Mouse (Mus musculus) kidney, embryonic 14.5 days (tissue): ENCODE measurements around the gene Slc7a11. TPM values are rescaled to one million over a fixed set of nuclear protein-coding genes. Genes with fewer than 3 reads are reported as not detected.

Source experiments
- ATAC-seq: fragments of 200-750 bp; cut with Nextera tagmentation; 2 replicates; pipeline ENCODE4 v1.8.0; 2017; ENCODE audit warnings: moderate number of reproducible peaks, mild to moderate bottlenecking, moderate TSS enrichment, moderate library complexity; ENCODE audit not compliant: low FRiP score, low TSS enrichment
- H3K27ac ChIP-seq: fragments of 300-500 bp; sonication (generic); 2 replicates; pipeline ENCODE4 v1.5.1; 2014; ENCODE audit warnings: low read depth, mild to moderate bottlenecking, low read length, moderate library complexity, mixed read lengths
- H3K27me3 ChIP-seq: fragments of 300-500 bp; sonication (generic); 2 replicates; pipeline ENCODE4 v1.6.1; 2014; ENCODE audit warnings: mild to moderate bottlenecking, low read length; ENCODE audit not compliant: control insufficient read depth, insufficient read depth
- H3K36me3 ChIP-seq: fragments of 300-500 bp; sonication (generic); 2 replicates; pipeline ENCODE4 v1.6.1; 2014; ENCODE audit warnings: low read length, mixed read lengths; ENCODE audit not compliant: control insufficient read depth, insufficient read depth
- H3K4me1 ChIP-seq: fragments of 300-500 bp; sonication (generic); 2 replicates; pipeline ENCODE4 v1.6.1; 2014; ENCODE audit warnings: low read length, mixed read lengths; ENCODE audit not compliant: control insufficient read depth, insufficient read depth
- H3K4me2 ChIP-seq: fragments of 300-500 bp; sonication (generic); replicated peaks from 2 replicates; pipeline ENCODE4 v1.6.1; 2014; ENCODE audit warnings: low read depth, mild to moderate bottlenecking, low read length
- H3K4me3 ChIP-seq: fragments of 300-500 bp; sonication (generic); 2 replicates; pipeline ENCODE4 v1.5.1; 2014; ENCODE audit warnings: mild to moderate bottlenecking, low read length
- H3K9ac ChIP-seq: fragments of 300-500 bp; sonication (generic); 2 replicates; pipeline ENCODE4 v1.6.1; 2014; ENCODE audit warnings: low read depth, mild to moderate bottlenecking, low read length, moderate library complexity
- H3K9me3 ChIP-seq: fragments of 300-500 bp; sonication (generic); 2 replicates; pipeline ENCODE4 v1.6.1; 2016; ENCODE audit warnings: low read length; ENCODE audit not compliant: control insufficient read depth
- WGBS: fragments of 180-500 bp; shearing (Covaris S2); extraction: QIAGEN DNeasy Blood & Tissue Kit; methylation state at CpG from one replicate; pipeline ENCODE4 v1.1.7; 2014; 5-methylcytosine and 5-hydroxymethylcytosine counted together
- polyA plus RNA-seq: library from polyadenylated mRNA; unstranded; fragments of >200 nt; fragmentation: Nextera tagmentation; extraction: Ambion mirVana; gene quantifications from 2 replicates; pipeline ENCODE4 v1.2.1, GENCODE M21; 2014

Gene Slc7a11
- polyA plus RNA-seq, 1 experiment from 2014 or later, result 0.58 TPM

DNA sequence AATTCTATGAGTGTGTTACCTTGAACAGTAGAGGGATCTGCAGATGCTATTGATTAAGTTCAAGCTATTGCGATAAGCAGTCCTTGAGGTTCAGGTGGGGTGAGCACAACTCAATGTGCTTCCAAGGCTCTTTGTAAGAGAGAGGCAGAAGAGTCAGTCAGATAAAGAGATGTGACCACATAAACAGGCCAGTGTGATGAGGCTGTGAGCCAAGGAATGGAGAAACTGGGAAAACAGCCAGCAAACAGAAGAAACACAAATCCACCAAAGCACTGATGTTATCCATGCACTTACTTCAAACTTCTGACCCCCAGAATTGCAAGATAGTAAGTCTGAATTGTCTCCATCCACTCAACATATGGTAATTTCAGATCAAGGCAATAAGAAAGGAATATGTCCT is 99.0 kb downstream of the Slc7a11 start:
- no peak for ATAC-seq
- Histone ChIP-seq H3K27me3 (no peaks in the 10 kb centered on the region), H3K36me3 (no peaks in the 10 kb centered on the region), H3K9ac (no peak overlapping the region), H3K4me2 (no peak overlapping the region), H3K27ac (no peak overlapping the region), H3K9me3 (no peaks in the 10 kb centered on the region), H3K4me1 (no peaks in the 10 kb centered on the region), H3K4me3 (no peak overlapping the region)
- WGBS, result 94% methylated on average over 1 of the region's 1 CpGs

DNA sequence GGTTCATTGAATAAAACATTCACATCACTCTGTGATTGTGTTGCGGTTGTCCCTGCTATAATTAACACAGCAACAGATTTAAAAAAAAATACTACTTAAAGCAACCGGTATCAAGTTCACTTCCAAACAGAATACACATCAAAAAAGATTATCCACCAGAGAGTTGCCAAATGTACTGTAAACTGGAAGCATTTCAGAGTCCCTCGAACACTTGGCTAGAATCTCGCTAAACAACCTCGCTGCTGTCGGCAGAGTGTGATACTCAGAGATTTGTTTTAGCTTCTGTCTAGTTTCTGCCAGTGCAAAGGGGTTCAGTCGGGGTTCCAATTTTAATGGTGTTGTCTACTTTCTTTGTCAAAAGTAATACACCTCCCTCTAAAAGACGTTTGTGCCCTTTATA is 118.9 kb downstream of the Slc7a11 start:
- no peak overlapping the region for H3K27ac ChIP-seq
- no peak overlapping the region for H3K4me2 ChIP-seq
- WGBS, result 75% methylated on average over 8 of the region's 8 CpGs
- H3K4me3 ChIP-seq, result no peak overlapping the region
- H3K36me3 ChIP-seq, result no peaks in the 10 kb centered on the region
- ATAC-seq, result no peak
- no peak overlapping the region for H3K9ac ChIP-seq
- no peaks in the 10 kb centered on the region for H3K9me3 ChIP-seq
- H3K27me3 ChIP-seq, result no peaks in the 10 kb centered on the region
- no peaks in the 10 kb centered on the region for H3K4me1 ChIP-seq

DNA sequence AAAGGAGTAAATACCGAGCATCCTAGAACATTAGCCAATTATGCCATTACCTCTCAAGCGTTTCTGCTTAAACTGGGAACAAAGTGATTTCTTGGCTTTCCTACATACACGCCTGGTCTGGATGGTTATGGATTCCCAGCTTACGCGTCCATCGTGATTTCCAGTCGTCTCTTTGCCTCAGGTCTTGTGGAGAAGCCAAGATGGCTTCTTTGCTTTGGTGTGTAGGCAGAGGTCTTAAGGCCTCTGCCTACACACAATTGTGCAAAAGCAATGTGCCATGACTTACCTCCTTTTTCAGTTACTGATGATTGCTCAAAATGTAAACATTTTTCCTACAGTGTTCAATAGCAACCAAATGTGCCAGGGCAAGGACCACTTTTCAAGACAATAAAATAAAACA is 119.5 kb downstream of the Slc7a11 start:
- no peaks in the 10 kb centered on the region for H3K9me3 ChIP-seq
- no peaks in the 10 kb centered on the region for H3K27me3 ChIP-seq
- no peak overlapping the region for H3K27ac ChIP-seq
- H3K4me2 ChIP-seq, result no peak overlapping the region
- no peak overlapping the region for H3K4me3 ChIP-seq
- H3K9ac ChIP-seq, result no peak overlapping the region
- 96% methylated on average over 7 of the region's 7 CpGs for WGBS
- no peaks in the 10 kb centered on the region for H3K4me1 ChIP-seq
- no peak for ATAC-seq
- H3K36me3 ChIP-seq, result no peaks in the 10 kb centered on the region

DNA sequence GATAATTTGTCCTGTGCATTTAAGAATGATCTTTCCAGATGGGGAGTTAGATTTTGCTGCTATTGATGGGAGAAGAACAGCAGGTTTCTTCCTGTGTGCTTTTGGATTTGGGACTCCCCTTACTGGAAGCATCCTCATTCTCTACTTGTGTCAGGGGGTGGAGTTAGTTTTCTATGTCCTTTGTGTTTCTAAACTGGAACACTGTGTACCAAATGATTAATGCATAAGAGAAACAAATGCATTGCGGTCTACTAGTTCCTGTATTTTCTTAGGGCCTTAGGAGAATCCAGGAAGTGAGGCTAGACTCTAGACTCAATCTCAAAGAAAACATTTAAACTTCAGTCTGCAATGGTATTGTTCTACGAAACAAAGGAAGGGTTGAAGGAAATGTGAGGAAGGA is 122.6 kb downstream of the Slc7a11 start:
- no peaks in the 10 kb centered on the region for H3K36me3 ChIP-seq
- H3K4me1 ChIP-seq, result no peaks in the 10 kb centered on the region
- no peak overlapping the region for H3K9ac ChIP-seq
- WGBS, result 85% methylated on average over 2 of the region's 2 CpGs
- ATAC-seq, result no peak
- no peaks in the 10 kb centered on the region for H3K27me3 ChIP-seq
- H3K4me2 ChIP-seq, result no peak overlapping the region
- no peaks in the 10 kb centered on the region for H3K9me3 ChIP-seq
- H3K4me3 ChIP-seq, result no peak overlapping the region
- H3K27ac ChIP-seq, result no peak overlapping the region

DNA sequence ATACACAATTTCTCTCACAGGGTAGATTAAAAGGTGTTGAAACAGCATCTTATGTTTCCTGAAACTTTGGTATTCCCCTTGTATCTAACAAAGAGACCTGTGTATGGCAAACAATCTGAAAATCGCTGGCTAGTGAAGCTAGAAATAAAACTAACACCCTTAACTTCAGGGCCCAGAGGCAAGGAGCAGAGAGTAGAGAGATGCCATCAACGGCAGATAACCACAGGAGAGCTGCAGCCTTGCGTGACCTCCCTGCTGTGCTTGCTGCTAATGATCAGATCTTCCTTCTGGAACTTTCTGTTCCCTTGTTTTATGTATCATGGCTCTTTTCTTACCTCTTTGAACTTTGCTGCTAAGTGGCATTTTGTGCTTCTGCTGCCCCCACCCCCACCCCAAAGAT is 125.3 kb downstream of the Slc7a11 start:
- no peaks in the 10 kb centered on the region for H3K27me3 ChIP-seq
- no peaks in the 10 kb centered on the region for H3K4me1 ChIP-seq
- H3K36me3 ChIP-seq, result no peaks in the 10 kb centered on the region
- no peak overlapping the region for H3K9ac ChIP-seq
- H3K4me2 ChIP-seq, result no peak overlapping the region
- H3K27ac ChIP-seq, result no peak overlapping the region
- H3K9me3 ChIP-seq, result no peaks in the 10 kb centered on the region
- no peak for ATAC-seq
- 55% methylated on average over 3 of the region's 3 CpGs for WGBS
- no peak overlapping the region for H3K4me3 ChIP-seq

DNA sequence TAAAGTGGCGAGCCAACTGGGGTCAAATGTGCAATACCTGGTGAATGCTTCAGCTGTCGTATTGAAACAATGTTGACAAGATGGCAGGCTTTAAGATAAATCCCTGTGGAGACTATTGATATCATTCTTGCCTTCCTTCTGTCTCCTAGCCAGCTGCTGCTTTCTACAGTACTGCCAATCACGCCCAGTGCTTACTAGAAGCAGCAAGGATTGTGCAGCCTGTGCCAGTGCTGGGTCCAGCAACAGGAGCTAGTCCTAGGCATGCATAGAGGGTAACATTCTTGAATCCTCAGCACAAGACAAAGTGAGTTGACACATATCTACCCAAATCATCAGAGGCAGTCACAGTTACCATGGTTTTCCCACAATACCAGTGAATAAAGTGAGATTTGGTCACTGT is 129.6 kb downstream of the Slc7a11 start:
- Histone ChIP-seq H3K4me2 (no peak overlapping the region), H3K27ac (no peak overlapping the region), H3K4me1 (no peaks in the 10 kb centered on the region), H3K4me3 (no peak overlapping the region), H3K9me3 (no peaks in the 10 kb centered on the region), H3K9ac (no peak overlapping the region), H3K36me3 (no peaks in the 10 kb centered on the region), H3K27me3 (no peaks in the 10 kb centered on the region)
- no peak for ATAC-seq
- WGBS, result 87% methylated on average over 3 of the region's 3 CpGs

DNA sequence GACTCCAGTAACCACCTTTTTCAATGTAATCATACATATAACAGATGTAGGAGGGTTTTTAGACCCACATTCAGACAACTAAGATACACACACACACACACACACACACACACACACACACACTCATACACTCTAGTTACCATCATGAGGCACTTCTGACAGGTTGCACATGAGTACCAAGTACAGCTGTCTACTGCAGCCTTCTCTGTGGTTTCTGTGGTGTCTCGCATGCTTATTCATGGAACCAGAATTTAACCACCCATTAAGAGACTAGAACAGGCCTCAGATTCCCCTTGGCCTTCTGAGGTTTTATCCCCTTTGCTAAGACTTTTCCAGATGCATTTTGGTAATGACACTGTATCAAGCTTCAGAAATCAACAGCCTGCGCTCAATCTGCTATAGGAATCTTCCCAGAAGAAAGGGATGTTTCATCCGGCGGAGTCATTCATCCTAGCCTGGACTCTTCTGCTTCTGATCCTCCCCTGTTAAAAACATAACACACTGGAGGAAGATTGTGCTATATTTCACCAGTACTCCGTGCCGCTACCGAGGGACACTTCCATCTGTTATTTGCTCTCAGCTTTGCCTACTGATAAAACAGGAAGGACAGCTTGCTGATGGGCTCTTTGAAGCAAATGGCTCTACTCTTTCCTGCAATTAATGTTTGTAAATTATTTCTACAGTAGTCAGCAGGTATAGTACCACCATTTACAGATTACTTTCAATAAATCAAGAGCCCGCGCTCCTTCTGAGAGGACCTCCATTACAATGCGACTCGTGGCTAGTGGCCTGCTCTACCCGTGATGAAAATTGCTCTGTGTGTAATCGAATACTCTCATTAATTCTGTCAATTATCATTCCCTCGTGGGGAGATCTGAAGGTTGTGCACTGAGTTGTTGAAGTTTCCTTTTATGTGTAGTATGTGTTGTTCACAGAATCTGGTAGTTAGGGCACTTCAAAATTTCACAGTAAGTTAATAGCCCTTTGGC is 135.8 kb downstream of the Slc7a11 start:
- no peaks in the 10 kb centered on the region for H3K9me3 ChIP-seq
- no peak overlapping the region for H3K4me2 ChIP-seq
- H3K4me3 ChIP-seq, result no peak overlapping the region
- no peaks in the 10 kb centered on the region for H3K4me1 ChIP-seq
- H3K27me3 ChIP-seq, result no peaks in the 10 kb centered on the region
- WGBS, result 64% methylated on average over 14 of the region's 14 CpGs
- ATAC-seq, result no peak
- H3K36me3 ChIP-seq, result no peaks in the 10 kb centered on the region
- no peak overlapping the region for H3K9ac ChIP-seq
- no peak overlapping the region for H3K27ac ChIP-seq

DNA sequence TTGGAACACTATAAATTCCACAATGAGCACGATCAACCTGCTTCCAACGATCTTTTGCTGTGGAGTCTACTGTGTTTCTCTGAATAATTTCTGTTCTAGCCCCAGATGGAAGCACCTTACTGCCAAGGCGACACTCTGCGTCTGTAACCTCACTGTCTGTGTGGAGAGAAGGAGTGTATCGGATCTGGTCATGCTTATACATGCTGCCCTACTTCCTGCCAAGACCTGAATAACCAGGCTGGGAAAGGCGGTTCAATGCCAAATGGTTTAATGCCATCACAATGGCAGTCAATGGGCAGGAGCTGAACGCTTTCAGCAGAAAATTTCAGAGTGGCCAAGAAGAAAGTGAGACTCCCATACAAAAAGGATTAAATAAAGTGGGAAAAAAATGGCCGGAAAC is 137.1 kb downstream of the Slc7a11 start:
- H3K27ac ChIP-seq, result no peak overlapping the region
- 94% methylated on average over 8 of the region's 8 CpGs for WGBS
- no peaks in the 10 kb centered on the region for H3K9me3 ChIP-seq
- H3K4me1 ChIP-seq, result no peaks in the 10 kb centered on the region
- ATAC-seq, result no peak
- H3K9ac ChIP-seq, result no peak overlapping the region
- no peaks in the 10 kb centered on the region for H3K27me3 ChIP-seq
- H3K4me3 ChIP-seq, result no peak overlapping the region
- no peaks in the 10 kb centered on the region for H3K36me3 ChIP-seq
- H3K4me2 ChIP-seq, result no peak overlapping the region

DNA sequence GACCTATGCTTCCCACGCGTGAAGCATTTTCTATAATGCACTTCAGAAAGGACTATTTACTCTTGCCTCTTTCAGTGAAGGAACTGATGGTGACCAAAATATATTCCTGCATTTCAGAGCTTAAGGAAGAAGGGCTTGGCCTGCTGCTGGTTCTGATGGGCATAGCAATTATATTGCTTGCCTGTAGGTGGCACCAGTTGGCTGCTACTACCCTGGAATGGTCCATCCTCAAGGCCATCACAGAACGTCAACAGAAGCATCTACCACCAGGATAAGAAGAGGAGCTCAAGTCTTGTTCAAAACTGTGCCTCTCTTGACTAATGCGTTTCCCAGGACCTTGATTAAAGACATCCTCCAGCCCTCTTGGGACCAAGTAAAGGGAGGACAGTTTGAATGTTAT is 139.3 kb downstream of the Slc7a11 start:
- 54% methylated on average over 4 of the region's 4 CpGs for WGBS
- no peak for ATAC-seq
- no peaks in the 10 kb centered on the region for H3K9me3 ChIP-seq
- peaks cover 9% of the 10 kb centered on the region; the same call in 1 of the 2 replicates for H3K4me1 ChIP-seq
- no peak overlapping the region for H3K4me3 ChIP-seq
- no peaks in the 10 kb centered on the region for H3K36me3 ChIP-seq
- no peaks in the 10 kb centered on the region for H3K27me3 ChIP-seq
- no peak overlapping the region for H3K27ac ChIP-seq
- H3K4me2 ChIP-seq, result no peak overlapping the region
- no peak overlapping the region for H3K9ac ChIP-seq
